Mouse (Mus musculus): ENCODE measurements around the gene Gm13285. TPM values are rescaled to one million over a fixed set of nuclear protein-coding genes. Genes with fewer than 3 reads are reported as not detected.
"Not testable (repeated sequence)": the region's sequence is repeated elsewhere in the genome, so short reads cannot be mapped to it uniquely, and the experiment has no call there.

Gene Gm13285
- polyA plus RNA-seq, 1 experiment = not detected

GRCm38 (mm10) chr4:88815928-88816327 is 16.5 kb downstream of the Gm13285 start, which contains the start of gene Ifna7:
Gene Ifna7 (plus strand): TSS chr4:88816228.
- TF ChIP-seq POLR2A (IDR thresholded peaks at IDR 0.05; ENCODE audit: extremely low read depth, insufficient read depth, low read length) (no peak), CTCF (IDR thresholded peaks at IDR 0.05; ENCODE audit: extremely low read depth, insufficient read depth, low read length) (no peak)
- Histone ChIP-seq H3K27ac (ENCODE audit: insufficient read depth, low read length) (no peak within 1 kb of the TSS), H3K4me1 (ENCODE audit: control insufficient read depth, insufficient read depth, low read length) (no peaks in the 10 kb centered on the region), H3K4me3 (ENCODE audit: insufficient read depth, low read length) (no peak within 1 kb of the TSS)

GRCm38 (mm10) chr4:88819659-88820058 is 20.2 kb downstream of the Gm13285 start, which contains the start of gene Ifna11:
Gene Ifna11 (plus strand): TSS chr4:88819959.
- Histone ChIP-seq H3K4me3 (ENCODE audit: insufficient read depth, low read length) (no peak within 1 kb of the TSS), H3K27ac (ENCODE audit: insufficient read depth, low read length) (no peak within 1 kb of the TSS), H3K4me1 (ENCODE audit: control insufficient read depth, insufficient read depth, low read length) (no peaks in the 10 kb centered on the region)
- TF ChIP-seq POLR2A (IDR thresholded peaks at IDR 0.05; ENCODE audit: extremely low read depth, insufficient read depth, low read length) (no peak), CTCF (IDR thresholded peaks at IDR 0.05; ENCODE audit: extremely low read depth, insufficient read depth, low read length) (no peak)

GRCm38 (mm10) chr4:88822995-88823394 is 23.5 kb downstream of the Gm13285 start:
- no peaks in the 10 kb centered on the region for H3K4me1 ChIP-seq (ENCODE audit: control insufficient read depth, insufficient read depth, low read length)
- TF ChIP-seq CTCF (IDR thresholded peaks at IDR 0.05; ENCODE audit: extremely low read depth, insufficient read depth, low read length) (peak; percentile 29; the same call in 1 of the 2 replicates), POLR2A (IDR thresholded peaks at IDR 0.05; ENCODE audit: extremely low read depth, insufficient read depth, low read length) (no peak)

GRCm38 (mm10) chr4:88827116-88827515 is 27.7 kb downstream of the Gm13285 start, which contains the start of gene Ifna6:
Gene Ifna6 (plus strand): TSS chr4:88827416.
- not testable (repeated sequence) for H3K4me3 ChIP-seq (ENCODE audit: insufficient read depth, low read length); H3K27ac ChIP-seq (ENCODE audit: insufficient read depth, low read length)

More at GRCm38 (mm10) chr4:88822995-88823394, 23.5 kb downstream of the Gm13285 start:
- no peak overlapping the region for H3K27ac ChIP-seq (ENCODE audit: insufficient read depth, low read length)
- H3K4me3 ChIP-seq (ENCODE audit: insufficient read depth, low read length) = no peak overlapping the region

GRCm38 (mm10) chr4:88830523-88830922 is 31.1 kb downstream of the Gm13285 start:
- Histone ChIP-seq H3K4me3 (ENCODE audit: insufficient read depth, low read length) (no peak overlapping the region), H3K4me1 (ENCODE audit: control insufficient read depth, insufficient read depth, low read length) (no peaks in the 10 kb centered on the region), H3K27ac (ENCODE audit: insufficient read depth, low read length) (no peak overlapping the region)
- peak; percentile 29; the same call in 1 of the 2 replicates for TF ChIP-seq CTCF (IDR thresholded peaks at IDR 0.05; ENCODE audit: extremely low read depth, insufficient read depth, low read length)
- TF ChIP-seq POLR2A (IDR thresholded peaks at IDR 0.05; ENCODE audit: extremely low read depth, insufficient read depth, low read length) = no peak

More at GRCm38 (mm10) chr4:88827116-88827515, 27.7 kb downstream of the Gm13285 start, which contains the start of gene Ifna6:
- H3K4me1 ChIP-seq (ENCODE audit: control insufficient read depth, insufficient read depth, low read length) = not testable (repeated sequence)

- H3K4me1 ChIP-seq (ENCODE audit: control insufficient read depth, insufficient read depth, low read length); H3K27ac ChIP-seq (ENCODE audit: insufficient read depth, low read length); H3K4me3 ChIP-seq (ENCODE audit: insufficient read depth, low read length): not testable (repeated sequence)
Measured at GRCm38 (mm10) chr4:88835225-88835624, 35.8 kb downstream of the Gm13285 start, which contains the start of gene Ifna5. Gene Ifna5 (plus strand): TSS chr4:88835525.

GRCm38 (mm10) chr4:88838828-88839227 is 39.4 kb downstream of the Gm13285 start:
- no peaks in the 10 kb centered on the region for H3K4me1 ChIP-seq (ENCODE audit: control insufficient read depth, insufficient read depth, low read length)
- H3K27ac ChIP-seq (ENCODE audit: insufficient read depth, low read length) = no peak overlapping the region
- no peak overlapping the region for H3K4me3 ChIP-seq (ENCODE audit: insufficient read depth, low read length)
- no peak for TF ChIP-seq POLR2A (IDR thresholded peaks at IDR 0.05; ENCODE audit: extremely low read depth, insufficient read depth, low read length)
- TF ChIP-seq CTCF (IDR thresholded peaks at IDR 0.05; ENCODE audit: extremely low read depth, insufficient read depth, low read length) = no peak

- no peak overlapping the region for H3K27ac ChIP-seq (ENCODE audit: insufficient read depth, low read length)
- TF ChIP-seq POLR2A (IDR thresholded peaks at IDR 0.05; ENCODE audit: extremely low read depth, insufficient read depth, low read length) (no peak), CTCF (IDR thresholded peaks at IDR 0.05; ENCODE audit: extremely low read depth, insufficient read depth, low read length) (no peak)
- H3K4me1 ChIP-seq (ENCODE audit: control insufficient read depth, insufficient read depth, low read length) = no peaks in the 10 kb centered on the region
- no peak overlapping the region for H3K4me3 ChIP-seq (ENCODE audit: insufficient read depth, low read length)
Measured at GRCm38 (mm10) chr4:88840058-88840457, 40.6 kb downstream of the Gm13285 start.

- H3K27ac ChIP-seq (ENCODE audit: insufficient read depth, low read length) = no peak within 1 kb of the TSS
- H3K4me1 ChIP-seq (ENCODE audit: control insufficient read depth, insufficient read depth, low read length) = no peaks in the 10 kb centered on the region
- TF ChIP-seq POLR2A (IDR thresholded peaks at IDR 0.05; ENCODE audit: extremely low read depth, insufficient read depth, low read length) = no peak
- no peak for TF ChIP-seq CTCF (IDR thresholded peaks at IDR 0.05; ENCODE audit: extremely low read depth, insufficient read depth, low read length)
- no peak within 1 kb of the TSS for H3K4me3 ChIP-seq (ENCODE audit: insufficient read depth, low read length)
Measured at GRCm38 (mm10) chr4:88841438-88841911, 42.0 kb downstream of the Gm13285 start, which contains the start of gene Ifna4. Gene Ifna4 (plus strand): TSS chr4:88841861.

GRCm38 (mm10) chr4:88845334-88845733 is 45.9 kb downstream of the Gm13285 start:
- TF ChIP-seq CTCF (IDR thresholded peaks at IDR 0.05; ENCODE audit: extremely low read depth, insufficient read depth, low read length) (0 out of 2 replicates have a peak, but pooled peaks have one; percentile 5), POLR2A (IDR thresholded peaks at IDR 0.05; ENCODE audit: extremely low read depth, insufficient read depth, low read length) (no peak)
- Histone ChIP-seq H3K27ac (ENCODE audit: insufficient read depth, low read length) (no peak overlapping the region), H3K4me3 (ENCODE audit: insufficient read depth, low read length) (no peak overlapping the region), H3K4me1 (ENCODE audit: control insufficient read depth, insufficient read depth, low read length) (no peaks in the 10 kb centered on the region)

Data from cortical plate, adult 2 months (tissue).